In genomic region chr10:93373954-93374689, GRCm38 (mm10) we compare ENCODE assay signal across 13 mouse cellular contexts.
A peak's percentile ranks its signal among the peaks of the same experiment; 100 is the strongest.
DNase-seq lines count a peak whose midpoint lies in the region; ATAC-seq and TF ChIP-seq lines count a peak whose summit lies in the region.
"Had no signal": no experiment of that assay in that cellular context is flagged by ENCODE, and none has a peak within 500 bp of the region (broad histone marks: within the 10 kb centered on the region; RNA-seq: fewer than 3 reads in every experiment).

No protein-coding gene starts in this region.

- ATAC-seq in forebrain, embryonic 14.5 days, result peak; percentile 94

- no peak for TF ChIP-seq CTCF in kidney, adult 2 months (conservative IDR thresholded peaks at IDR 0.05; ENCODE audit: insufficient read depth, insufficient read length, low read depth, low read length)

- DNase-seq in kidney, adult 2 months, result no peak
- no peak for DNase-seq in kidney, adult 11 months
- peak; percentile 21 for DNase-seq in retina, postnatal 1 day
- DNase-seq in retina, embryonic 14.5 days (ENCODE audit: low spot score), result no peak
- peak; percentile 89 for DNase-seq in forebrain, embryonic 14.5 days (ENCODE audit: low spot score)
- DNase-seq in frontal cortex, adult 2 months (ENCODE audit: extremely low spot score in 1 of 2, low spot score in 1 of 2), result no peak
- no peak for DNase-seq in layer of hippocampus, adult 11-12 months (ENCODE audit: low spot score)
- DNase-seq: cerebellum, postnatal 36 days; right cerebral cortex, postnatal 4 days; thymus, postnatal 14 days had no signal

- no peak overlapping the region for H3K9ac ChIP-seq in forebrain, embryonic 14.5 days (ENCODE audit: low read length)
- H3K9ac ChIP-seq: liver, embryonic 15.5 days; neural tube, embryonic 13.5 days had no signal

- WGBS in kidney, adult 2 months, result 77% methylated on average over 6 of the region's 6 CpGs
- WGBS in forebrain, embryonic 14.5 days, result 21% methylated on average over 6 of the region's 6 CpGs

- no peak overlapping the region for H3K4me3 ChIP-seq in kidney, adult 2 months (ENCODE audit: insufficient read depth, low read depth, low read length)
- H3K4me3 ChIP-seq in forebrain, embryonic 14.5 days (ENCODE audit: low read depth, low read length), result no peak overlapping the region
- H3K4me3 ChIP-seq: embryonic facial prominence, embryonic 10.5 days; liver, embryonic 15.5 days; neural tube, embryonic 13.5 days had no signal

- no peaks in the 10 kb centered on the region for H3K9me3 ChIP-seq in forebrain, embryonic 14.5 days (replicated peaks; ENCODE audit: control insufficient read depth, low read length)
- H3K9me3 ChIP-seq: embryonic facial prominence, embryonic 10.5 days; liver, embryonic 15.5 days; neural tube, embryonic 13.5 days had no signal

- no peaks in the 10 kb centered on the region for H3K27me3 ChIP-seq in kidney, adult 2 months (replicated peaks; ENCODE audit: control insufficient read depth, insufficient read depth, low read length)
- H3K27me3 ChIP-seq in forebrain, embryonic 14.5 days (replicated peaks; ENCODE audit: control insufficient read depth, insufficient read depth, low read length), result no peaks in the 10 kb centered on the region
- H3K27me3 ChIP-seq: liver, embryonic 15.5 days; neural tube, embryonic 13.5 days had no signal

- no peaks in the 10 kb centered on the region for H3K36me3 ChIP-seq in kidney, adult 2 months (ENCODE audit: control insufficient read depth, insufficient read depth, low read length)
- no peaks in the 10 kb centered on the region for H3K36me3 ChIP-seq in forebrain, embryonic 14.5 days (ENCODE audit: control insufficient read depth, insufficient read depth, low read length)
- H3K36me3 ChIP-seq: embryonic facial prominence, embryonic 10.5 days; liver, embryonic 15.5 days; neural tube, embryonic 13.5 days had no signal

- no peak for TF ChIP-seq POLR2A in kidney, adult 2 months (IDR thresholded peaks at IDR 0.05; ENCODE audit: low read depth, low read length)

- peak overlapping the region; percentile 29 for H3K27ac ChIP-seq in kidney, adult 2 months (ENCODE audit: insufficient read depth, low read depth, low read length)
- peak overlapping the region; percentile 67; the same call in 1 of the 2 replicates for H3K27ac ChIP-seq in forebrain, embryonic 14.5 days (ENCODE audit: low read depth, low read length)
- H3K27ac ChIP-seq: liver, embryonic 15.5 days; neural tube, embryonic 13.5 days had no signal

- H3K4me2 ChIP-seq in forebrain, embryonic 14.5 days (ENCODE audit: low read length), result no peak overlapping the region
- H3K4me2 ChIP-seq: liver, embryonic 15.5 days; neural tube, embryonic 13.5 days had no signal

- no peaks in the 10 kb centered on the region for H3K4me1 ChIP-seq in kidney, adult 2 months (ENCODE audit: control insufficient read depth, insufficient read depth, low read length)
- peaks cover 18% of the 10 kb centered on the region for H3K4me1 ChIP-seq in forebrain, embryonic 14.5 days (ENCODE audit: control insufficient read depth, insufficient read depth, low read length)

Comparison
In these comparisons a context has a peak if more than half of its experiments do, and no peak if none do; other contexts are left out.
1. DNase-seq: peak in retina, postnatal 1 day (single experiment) and forebrain, embryonic 14.5 days (single experiment); none in kidney, adult 2 months (single experiment), kidney, adult 11 months (single experiment), retina, embryonic 14.5 days (single experiment), frontal cortex, adult 2 months (0 of 2) and layer of hippocampus, adult 11-12 months (single experiment).